Mouse (Mus musculus) kidney, postnatal 0 days (tissue): ENCODE data around the gene Hsd17b14. TPM values are rescaled to one million over a fixed set of nuclear protein-coding genes. Genes with fewer than 3 reads are reported as not detected.
A peak's percentile ranks its signal among the peaks of the same experiment; 100 is the strongest.
"Not testable (repeated sequence)": the region's sequence is repeated elsewhere in the genome, so short reads cannot be mapped to it uniquely, and the experiment has no call there.

Source experiments
- ATAC-seq: fragments of 200-750 bp; cut with Nextera tagmentation; replicated peaks from 2 replicates; pipeline ENCODE4 v1.8.0; 2017; ENCODE audit warnings: low read depth, moderate number of reproducible peaks, moderate TSS enrichment, moderate library complexity; ENCODE audit not compliant: low FRiP score
- DNase-seq: peaks from one replicate; pipeline ENCODE4 v3.0.0-alpha.2; 2016; ENCODE audit warnings: low spot score
- H3K27ac ChIP-seq: fragments of 300-500 bp; sonication (generic); 2 replicates; pipeline ENCODE4 v1.5.1; 2014; ENCODE audit warnings: mild to moderate bottlenecking
- H3K27me3 ChIP-seq: fragments of 300-500 bp; sonication (generic); 2 replicates; pipeline ENCODE4 v1.6.1; 2014; ENCODE audit warnings: low read length, mixed read lengths; ENCODE audit not compliant: insufficient read depth
- H3K36me3 ChIP-seq: fragments of 300-500 bp; sonication (generic); 2 replicates; pipeline ENCODE4 v1.6.1; 2014; ENCODE audit warnings: low read length, mixed read lengths; ENCODE audit not compliant: insufficient read depth
- H3K4me1 ChIP-seq: fragments of 300-500 bp; sonication (generic); replicated peaks from 2 replicates; pipeline ENCODE4 v1.6.1; 2014; ENCODE audit warnings: antibody characterized with exemption, low read length, mixed read lengths; ENCODE audit not compliant: insufficient read depth
- H3K4me2 ChIP-seq: fragments of 300-500 bp; sonication (generic); 2 replicates; pipeline ENCODE4 v1.6.1; 2014; ENCODE audit warnings: mild to moderate bottlenecking, low read length, moderate library complexity, mixed read lengths
- H3K4me3 ChIP-seq: fragments of 300-500 bp; sonication (generic); replicated peaks from 2 replicates; pipeline ENCODE4 v1.5.1; 2014; ENCODE audit warnings: low read depth, low read length
- H3K9ac ChIP-seq: fragments of 300-500 bp; sonication (generic); 2 replicates; pipeline ENCODE4 v1.6.1; 2014; ENCODE audit warnings: low read depth, low read length
- H3K9me3 ChIP-seq: fragments of 300-500 bp; sonication (generic); replicated peaks from 2 replicates; pipeline ENCODE4 v1.6.1; 2016; ENCODE audit warnings: low read length, inconsistent platforms, mixed read lengths
- CTCF ChIP-seq: IDR thresholded peaks from 2 replicates; pipeline ENCODE4 v1.5.1; 2016; ENCODE audit warnings: antibody characterized with exemption, low read depth, mild to moderate bottlenecking, moderate library complexity
- WGBS: fragments of 180-500 bp; shearing (Covaris S2); extraction: QIAGEN DNeasy Blood & Tissue Kit; methylation state at CpG from one replicate; pipeline ENCODE4 v1.1.7; 2014; 5-methylcytosine and 5-hydroxymethylcytosine counted together
- polyA plus RNA-seq: library from polyadenylated mRNA; unstranded; fragments of >200 nt; fragmentation: Nextera tagmentation; extraction: Ambion mirVana; gene quantifications from 2 replicates; pipeline ENCODE4 v1.2.1, GENCODE M21; 2015

Gene Hsd17b14
- polyA plus RNA-seq, 1 experiment from 2014 or later: 20.5 TPM

GRCm38 (mm10) chr7:45515436-45515835 is 39.3 kb upstream of the Hsd17b14 start:
- no peak overlapping the region for H3K4me2 ChIP-seq
- 0 out of 2 replicates have a peak, but pooled peaks cover 2% of the 10 kb centered on the region for H3K4me1 ChIP-seq
- 31% methylated on average over 16 of the region's 16 CpGs for WGBS
- no peaks in the 10 kb centered on the region for H3K36me3 ChIP-seq
- H3K4me3 ChIP-seq: no peak overlapping the region
- TF ChIP-seq CTCF: no peak
- DNase-seq (no peak), ATAC-seq (no peak)
- H3K27ac ChIP-seq: no peak overlapping the region
- H3K27me3 ChIP-seq: no peaks in the 10 kb centered on the region
- 0 out of 2 replicates have a peak overlapping the region, but pooled peaks have one; percentile 8 for H3K9ac ChIP-seq
- no peaks in the 10 kb centered on the region for H3K9me3 ChIP-seq

GRCm38 (mm10) chr7:45516846-45517245 is 37.8 kb upstream of the Hsd17b14 start:
- H3K9ac ChIP-seq, DNase-seq, H3K36me3 ChIP-seq, H3K4me1 ChIP-seq, H3K4me3 ChIP-seq, H3K27me3 ChIP-seq, H3K9me3 ChIP-seq, H3K27ac ChIP-seq, H3K4me2 ChIP-seq, ATAC-seq: not testable (repeated sequence)
- TF ChIP-seq CTCF: peak; percentile 52; the same call in 1 of the 2 replicates
- WGBS: 64% methylated on average over 5 of the region's 5 CpGs

- Histone ChIP-seq H3K36me3 (0 out of 2 replicates have a peak, but pooled peaks cover 6% of the 10 kb centered on the region), H3K27ac (no peak overlapping the region), H3K9ac (no peak overlapping the region), H3K9me3 (no peaks in the 10 kb centered on the region), H3K27me3 (no peaks in the 10 kb centered on the region), H3K4me1 (peaks cover 16% of the 10 kb centered on the region), H3K4me3 (no peak overlapping the region), H3K4me2 (no peak overlapping the region)
- TF ChIP-seq CTCF: no peak
- 95% methylated on average over 16 of the region's 16 CpGs for WGBS
- ATAC-seq: no peak
- no peak for DNase-seq
Measured at GRCm38 (mm10) chr7:45518618-45519017, 36.1 kb upstream of the Hsd17b14 start.

- WGBS: 69% methylated on average over 8 of the region's 8 CpGs
- no peak for TF ChIP-seq CTCF
- DNase-seq: no peak
- no peak overlapping the region for H3K27ac ChIP-seq
- H3K9me3 ChIP-seq: no peaks in the 10 kb centered on the region
- H3K4me3 ChIP-seq: no peak overlapping the region
- H3K4me1 ChIP-seq: peaks cover 21% of the 10 kb centered on the region
- no peak for ATAC-seq
- H3K36me3 ChIP-seq: 0 out of 2 replicates have a peak, but pooled peaks cover 8% of the 10 kb centered on the region
- H3K4me2 ChIP-seq: no peak overlapping the region
- H3K27me3 ChIP-seq: no peaks in the 10 kb centered on the region
- no peak overlapping the region for H3K9ac ChIP-seq
Measured at GRCm38 (mm10) chr7:45519345-45520120, 35.2 kb upstream of the Hsd17b14 start.

- no peak overlapping the region for H3K27ac ChIP-seq
- H3K9ac ChIP-seq: no peak overlapping the region
- no peaks in the 10 kb centered on the region for H3K27me3 ChIP-seq
- no peak for DNase-seq
- no peaks in the 10 kb centered on the region for H3K9me3 ChIP-seq
- TF ChIP-seq CTCF: no peak; the same call in 1 of the 2 replicates
- peaks cover 27% of the 10 kb centered on the region for H3K4me1 ChIP-seq
- ATAC-seq: no peak
- no peak overlapping the region for H3K4me3 ChIP-seq
- H3K4me2 ChIP-seq: no peak overlapping the region
- 0 out of 2 replicates have a peak, but pooled peaks cover 8% of the 10 kb centered on the region for H3K36me3 ChIP-seq
- 87% methylated on average over 7 of the region's 7 CpGs for WGBS
Measured at GRCm38 (mm10) chr7:45520605-45521004, 34.1 kb upstream of the Hsd17b14 start.

- WGBS: under 1% methylated on average over 28 of the region's 28 CpGs
- peak; percentile 94 for DNase-seq
- no peaks in the 10 kb centered on the region for H3K9me3 ChIP-seq
- H3K27me3 ChIP-seq: no peaks in the 10 kb centered on the region
- H3K9ac ChIP-seq: peak overlapping the region; percentile 62
- H3K4me2 ChIP-seq: peak overlapping the region; percentile 64
- peak; percentile 47 for TF ChIP-seq CTCF
- peak; percentile 38 for ATAC-seq
- H3K27ac ChIP-seq: peak overlapping the region; percentile 88
- H3K4me3 ChIP-seq: peak overlapping the region; percentile 53
- 0 out of 2 replicates have a peak, but pooled peaks cover 8% of the 10 kb centered on the region for H3K36me3 ChIP-seq
- H3K4me1 ChIP-seq: peaks cover 27% of the 10 kb centered on the region
Measured at GRCm38 (mm10) chr7:45521728-45522184, 32.9 kb upstream of the Hsd17b14 start.
